In the genomic region with DNA sequence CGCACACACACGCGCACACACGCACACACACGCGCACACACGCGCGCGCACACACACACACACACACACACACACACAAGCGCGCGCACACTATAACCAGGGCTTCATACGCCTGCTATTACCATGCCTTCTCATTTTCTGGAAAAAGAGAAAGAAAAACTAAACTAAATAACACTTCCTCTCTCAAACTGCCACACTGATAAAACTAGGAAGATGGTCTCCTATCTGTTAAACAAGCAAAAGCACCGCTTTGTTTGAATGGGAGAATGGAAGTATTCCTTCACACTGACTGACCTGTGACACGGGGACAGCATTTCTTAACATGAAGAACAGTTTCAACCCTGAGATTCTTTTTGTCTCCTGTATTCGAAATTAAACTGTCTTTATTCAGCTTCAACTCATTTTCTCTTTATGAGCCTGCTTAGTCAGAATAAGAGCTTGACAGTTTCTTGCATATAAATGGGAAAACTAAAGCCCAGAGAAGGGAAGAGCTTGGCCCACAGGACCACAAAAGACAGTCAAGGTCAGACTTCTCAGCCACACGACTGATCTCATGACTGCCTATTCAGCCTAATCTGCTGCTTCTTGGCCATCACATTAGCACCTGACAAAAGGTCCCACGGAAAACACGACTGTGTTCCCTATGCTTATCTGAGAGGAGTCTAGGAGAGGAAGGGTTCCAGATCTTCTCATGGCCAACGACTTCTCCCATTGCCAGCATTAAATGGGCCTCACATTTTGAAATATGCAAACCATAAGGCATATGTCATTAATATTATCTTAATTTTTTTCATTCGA, we compare ENCODE assay signal across 24 mouse cellular contexts. TPM values are rescaled to one million over a fixed set of nuclear protein-coding genes. Genes with fewer than 3 reads are reported as not detected.
"Had no signal": no experiment of that assay in that cellular context is flagged by ENCODE, and none has a peak within 500 bp of the region (broad histone marks: within the 10 kb centered on the region; RNA-seq: fewer than 3 reads in every experiment).

No protein-coding gene starts in this region.

- H3K4me2 ChIP-seq: limb, embryonic 12.5 days; lung, embryonic 15.5 days; midbrain, embryonic 12.5 days; neural tube, embryonic 13.5 days; stomach, embryonic 15.5 days had no signal

- H3K27ac ChIP-seq: kidney, postnatal 0 days; limb, embryonic 12.5 days; lung, embryonic 15.5 days; macrophage; midbrain, embryonic 12.5 days; neural tube, embryonic 13.5 days; stomach, embryonic 15.5 days had no signal

- DNase-seq: kidney, postnatal 36 days; layer of hippocampus, adult 9-11 months; layer of hippocampus, postnatal 36 days; lung, postnatal 14 days; retina, postnatal 1 day; right cerebral cortex, postnatal 14 days; thymus, adult 2 months; thymus, postnatal 25 days had no signal

- H3K9ac ChIP-seq: limb, embryonic 12.5 days; lung, embryonic 15.5 days; midbrain, embryonic 12.5 days; neural tube, embryonic 13.5 days; stomach, embryonic 15.5 days had no signal

- H3K4me1 ChIP-seq: limb, embryonic 12.5 days; stomach, embryonic 15.5 days had no signal

- H3K27me3 ChIP-seq: lung, embryonic 15.5 days; midbrain, embryonic 12.5 days; neural tube, embryonic 13.5 days; stomach, embryonic 15.5 days had no signal

- H3K9me3 ChIP-seq: limb, embryonic 12.5 days; lung, embryonic 15.5 days; midbrain, embryonic 12.5 days; neural tube, embryonic 13.5 days; stomach, embryonic 15.5 days had no signal

- ATAC-seq: midbrain, embryonic 16.5 days had no signal

- H3K4me3 ChIP-seq: limb, embryonic 12.5 days; lung, embryonic 15.5 days; midbrain, embryonic 12.5 days; neural tube, embryonic 13.5 days; stomach, embryonic 15.5 days had no signal

RNA-seq across cellular contexts. Expression of gene Gm29427, which starts 5.1 kb away (rescaled TPM):
- total RNA-seq: layer of hippocampus, adult 18-20 months; layer of hippocampus, postnatal 36 days; left cerebral cortex, postnatal 25 days; liver, adult 2 months; megakaryocyte-erythroid progenitor cell, adult 5-6 weeks had no signal
- polyA plus RNA-seq: kidney, postnatal 0 days; limb, embryonic 12.5 days; liver, adult 2 months; liver, embryonic 16.5 days; lung, embryonic 15.5 days; macrophage; midbrain, embryonic 12.5 days; midbrain, embryonic 16.5 days; neural tube, embryonic 13.5 days; spleen, adult 2 months; stomach, embryonic 15.5 days had no signal

RNA-seq across cellular contexts. Expression of gene C4bp, which starts 49.0 kb away (rescaled TPM):
- total RNA-seq: left cerebral cortex, adult 8-10 months; left cerebral cortex, postnatal 25 days; megakaryocyte-erythroid progenitor cell, adult 5-6 weeks had no signal
- polyA plus RNA-seq: limb, embryonic 12.5 days; lung, embryonic 15.5 days; macrophage; midbrain, embryonic 12.5 days; neural tube, embryonic 13.5 days; spleen, adult 2 months; testis, adult 2 months had no signal
